ENCODE assay signal across 9 mouse cellular contexts in the genomic region with DNA sequence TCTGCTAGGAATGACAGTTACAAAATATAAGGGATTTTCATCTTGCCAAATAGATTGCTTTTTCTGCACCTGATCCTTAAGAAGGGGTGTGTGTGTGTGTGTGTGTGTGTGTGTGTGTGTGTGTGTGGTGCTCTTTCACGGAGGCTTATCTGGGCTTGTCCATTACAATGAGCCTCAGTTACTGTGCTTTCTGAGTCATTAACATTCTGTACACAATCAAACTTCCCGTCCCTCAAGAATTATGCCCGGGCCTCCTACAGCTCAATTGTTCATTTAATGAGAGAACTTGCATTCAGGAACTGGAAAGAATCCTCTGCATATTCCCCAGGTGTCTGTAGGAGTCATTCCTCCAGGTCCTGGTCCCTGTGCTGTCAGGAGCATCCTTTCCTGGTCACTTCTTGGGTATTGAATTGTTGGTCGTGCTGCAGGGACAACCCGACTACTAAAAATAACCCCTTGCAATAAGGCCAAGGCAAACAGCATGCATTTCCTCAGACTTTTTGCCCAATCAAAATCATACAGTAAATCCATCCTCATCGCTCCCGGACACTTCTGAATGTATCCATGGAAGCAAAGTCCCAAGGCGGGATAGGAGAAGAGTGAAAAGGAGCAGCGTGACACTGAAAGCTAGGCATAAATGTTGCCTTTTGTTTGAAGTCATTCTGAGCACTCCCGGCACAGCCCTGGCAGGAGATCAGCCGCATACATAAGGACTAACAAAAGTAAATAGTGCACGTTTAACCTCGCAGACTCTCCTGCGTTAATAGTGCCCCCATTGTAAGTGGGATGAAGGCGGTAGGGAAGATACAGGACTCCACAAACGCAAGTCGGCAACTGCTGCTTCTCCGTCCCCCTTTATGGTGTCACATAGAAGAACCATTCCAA. TPM values are rescaled to one million over a fixed set of nuclear protein-coding genes. Genes with fewer than 3 reads are reported as not detected.
A peak's percentile ranks its signal among the peaks of the same experiment; 100 is the strongest.
DNase-seq lines count a peak whose midpoint lies in the region; ATAC-seq and TF ChIP-seq lines count a peak whose summit lies in the region.
"Had no signal": no experiment of that assay in that cellular context is flagged by ENCODE, and none has a peak within 500 bp of the region (broad histone marks: within the 10 kb centered on the region; RNA-seq: fewer than 3 reads in every experiment).

No protein-coding gene starts in this region.

- H3K4me1 ChIP-seq in intestine, embryonic 14.5 days (replicated peaks; ENCODE audit: control insufficient read depth, insufficient read depth, low read length), result no peaks in the 10 kb centered on the region
- no peaks in the 10 kb centered on the region for H3K4me1 ChIP-seq in intestine, postnatal 0 days (replicated peaks; ENCODE audit: control insufficient read depth, insufficient read depth, low read length)
- H3K4me1 ChIP-seq in heart, postnatal 0 days (ENCODE audit: control insufficient read depth, insufficient read depth), result no peaks in the 10 kb centered on the region
- H3K4me1 ChIP-seq in midbrain, postnatal 0 days (ENCODE audit: insufficient read depth, low read length), result no peaks in the 10 kb centered on the region

- TF ChIP-seq CTCF in intestine, postnatal 0 days (IDR thresholded peaks at IDR 0.05; ENCODE audit: low read depth), result no peak
- no peak for TF ChIP-seq CTCF in heart, postnatal 0 days (IDR thresholded peaks at IDR 0.05; ENCODE audit: low read depth)
- TF ChIP-seq CTCF in midbrain, postnatal 0 days (IDR thresholded peaks at IDR 0.05), result no peak

- TF ChIP-seq EP300 in heart, postnatal 0 days (IDR thresholded peaks at IDR 0.05; ENCODE audit: low read depth), result no peak

- 21% methylated on average over 18 of the region's 18 CpGs for WGBS in intestine, embryonic 14.5 days
- WGBS in intestine, postnatal 0 days, result 21% methylated on average over 18 of the region's 18 CpGs
- 17% methylated on average over 18 of the region's 18 CpGs for WGBS in heart, postnatal 0 days
- WGBS in midbrain, postnatal 0 days, result 21% methylated on average over 18 of the region's 18 CpGs

- intact Hi-C loops in gastrocnemius, postnatal 14 days (cut with DNase I; ENCODE audit: low total_unique reads), result no loop called here

- H3K27ac ChIP-seq in intestine, embryonic 14.5 days (ENCODE audit: low read depth), result no peak overlapping the region
- no peak overlapping the region for H3K27ac ChIP-seq in intestine, postnatal 0 days (ENCODE audit: low read depth, low read length)
- no peak overlapping the region for H3K27ac ChIP-seq in heart, postnatal 0 days (ENCODE audit: low read depth)
- no peak overlapping the region; the same call in 1 of the 2 replicates for H3K27ac ChIP-seq in midbrain, postnatal 0 days (ENCODE audit: low read depth, low read length)
- H3K27ac ChIP-seq: macrophage had no signal

- DNase-seq in intestine, embryonic 14.5 days (ENCODE audit: low spot score), result no peak
- peak; percentile 60 for DNase-seq in cerebellum, adult 9-11 months
- no peak for DNase-seq in heart, postnatal 0 days (ENCODE audit: low spot score)
- DNase-seq in midbrain, postnatal 0 days (ENCODE audit: low spot score), result no peak
- no peak for DNase-seq in gastrocnemius, postnatal 14 days
- no peak for DNase-seq in spleen, postnatal 4 days (ENCODE audit: low spot score in 2 of 2)
- DNase-seq in right cerebral cortex, postnatal 25 days, result no peak

- no peak for ATAC-seq in intestine, embryonic 14.5 days (replicated peaks; ENCODE audit: low FRiP score, low TSS enrichment, low read depth)
- ATAC-seq in intestine, postnatal 0 days, result no peak
- no peak for ATAC-seq in heart, postnatal 0 days (ENCODE audit: insufficient read depth, low read depth)
- ATAC-seq in midbrain, postnatal 0 days (ENCODE audit: low FRiP score), result peak; percentile 49; the same call in 1 of the 2 replicates

- H3K9ac ChIP-seq in intestine, embryonic 14.5 days (ENCODE audit: low read length), result no peak overlapping the region
- H3K9ac ChIP-seq in intestine, postnatal 0 days (ENCODE audit: low read depth, low read length), result no peak overlapping the region
- H3K9ac ChIP-seq in heart, postnatal 0 days (replicated peaks; ENCODE audit: low read depth, low read length), result no peak overlapping the region
- no peak overlapping the region for H3K9ac ChIP-seq in midbrain, postnatal 0 days (replicated peaks; ENCODE audit: low read length, poor library complexity, severe bottlenecking)

- H3K27me3 ChIP-seq in intestine, embryonic 14.5 days (replicated peaks; ENCODE audit: control insufficient read depth, insufficient read depth, low read length), result 0 out of 2 replicates have a peak, but pooled peaks cover 2% of the 10 kb centered on the region
- no peaks in the 10 kb centered on the region for H3K27me3 ChIP-seq in intestine, postnatal 0 days (replicated peaks; ENCODE audit: control insufficient read depth, insufficient read depth, low read length)
- no peaks in the 10 kb centered on the region for H3K27me3 ChIP-seq in heart, postnatal 0 days (ENCODE audit: control insufficient read depth, insufficient read depth, low read length)
- H3K27me3 ChIP-seq in midbrain, postnatal 0 days (ENCODE audit: insufficient read depth, low read length), result no peaks in the 10 kb centered on the region

- H3K4me3 ChIP-seq in intestine, embryonic 14.5 days (ENCODE audit: low read depth, low read length), result peak overlapping the region; percentile 13; the same call in 1 of the 2 replicates
- H3K4me3 ChIP-seq in intestine, postnatal 0 days (ENCODE audit: low read depth, low read length), result no peak overlapping the region
- peak overlapping the region; percentile 26 for H3K4me3 ChIP-seq in heart, postnatal 0 days (ENCODE audit: low read depth, low read length)
- peak overlapping the region; percentile 29 for H3K4me3 ChIP-seq in midbrain, postnatal 0 days (ENCODE audit: low read depth, low read length)

- H3K9me3 ChIP-seq in intestine, embryonic 14.5 days (ENCODE audit: control insufficient read depth, low read length), result no peaks in the 10 kb centered on the region
- no peaks in the 10 kb centered on the region for H3K9me3 ChIP-seq in intestine, postnatal 0 days (ENCODE audit: control insufficient read depth)
- H3K9me3 ChIP-seq in heart, postnatal 0 days (replicated peaks; ENCODE audit: control insufficient read depth, low read length), result no peaks in the 10 kb centered on the region
- H3K9me3 ChIP-seq in midbrain, postnatal 0 days (ENCODE audit: low read length), result no peaks in the 10 kb centered on the region

- H3K36me3 ChIP-seq in intestine, embryonic 14.5 days (ENCODE audit: control insufficient read depth, insufficient read depth, low read length), result no peaks in the 10 kb centered on the region
- no peaks in the 10 kb centered on the region for H3K36me3 ChIP-seq in intestine, postnatal 0 days (ENCODE audit: control insufficient read depth, insufficient read depth)
- H3K36me3 ChIP-seq in heart, postnatal 0 days (replicated peaks; ENCODE audit: control insufficient read depth, insufficient read depth, low read length), result no peaks in the 10 kb centered on the region
- H3K36me3 ChIP-seq in midbrain, postnatal 0 days (ENCODE audit: insufficient read depth, low read length), result no peaks in the 10 kb centered on the region

- peak overlapping the region; percentile 39 for H3K4me2 ChIP-seq in intestine, embryonic 14.5 days (ENCODE audit: low read length)
- no peak overlapping the region for H3K4me2 ChIP-seq in intestine, postnatal 0 days (replicated peaks; ENCODE audit: low read depth)
- peak overlapping the region; percentile 53 for H3K4me2 ChIP-seq in heart, postnatal 0 days (ENCODE audit: low read depth, low read length)
- H3K4me2 ChIP-seq in midbrain, postnatal 0 days (ENCODE audit: low read depth, low read length, poor library complexity, severe bottlenecking), result peak overlapping the region; percentile 47

RNA-seq across cellular contexts. Expression of gene Ndp, which starts 1.1 kb away (rescaled TPM):
- 0.12 TPM in 1 of 2 replicates, not detected in the other for polyA plus RNA-seq in intestine, embryonic 14.5 days (2014; fragmentation: Nextera tagmentation; extraction: Ambion mirVana)
- 0.08 and 0.12 TPM in 2 replicates for polyA plus RNA-seq in intestine, postnatal 0 days (2015; fragmentation: Nextera tagmentation; extraction: Ambion mirVana)
- total RNA-seq in heart, postnatal 0 days (2014; rRNA removed; ENCODE audit: low replicate concordance), result not detected in 2 replicates
- 0.46 and 0.51 TPM in 2 replicates for polyA plus RNA-seq in heart, postnatal 0 days (2015; fragmentation: Nextera tagmentation; extraction: Ambion mirVana)
- 6.2 and 7.6 TPM in 2 replicates for total RNA-seq in midbrain, postnatal 0 days (2014; rRNA removed)
- polyA plus RNA-seq in midbrain, postnatal 0 days (2015; fragmentation: Nextera tagmentation; extraction: Ambion mirVana), result 5.0 and 5.1 TPM in 2 replicates
- total RNA-seq in gastrocnemius, postnatal 14 days (2021), result under 1 TPM in 1 of 2 experiments, not detected in 1; 0.21 TPM
- polyA plus RNA-seq: macrophage had no signal
